Mouse (Mus musculus) heart, embryonic 15.5 days (tissue): ENCODE results near the gene Taf1d. TPM values are rescaled to one million over a fixed set of nuclear protein-coding genes. Genes with fewer than 3 reads are reported as not detected.
"Not testable (repeated sequence)": the region's sequence is repeated elsewhere in the genome, so short reads cannot be mapped to it uniquely, and the experiment has no call there.

ENCODE experiments used
- ATAC-seq: fragments of 200-750 bp; cut with Nextera tagmentation; replicated peaks from 2 replicates; pipeline ENCODE4 v1.8.0; 2017; ENCODE audit warnings: low read depth, moderate TSS enrichment; ENCODE audit not compliant: insufficient number of reproducible peaks, insufficient read depth, low FRiP score
- H3K27ac ChIP-seq: fragments of 300-500 bp; sonication (generic); 2 replicates; pipeline ENCODE4 v1.5.1; 2015; ENCODE audit warnings: mild to moderate bottlenecking, inconsistent platforms
- H3K27me3 ChIP-seq: fragments of 300-500 bp; sonication (generic); 2 replicates; pipeline ENCODE4 v1.6.1; 2015; ENCODE audit warnings: inconsistent platforms
- H3K36me3 ChIP-seq: fragments of 300-500 bp; sonication (generic); 2 replicates; pipeline ENCODE4 v1.6.1; 2015; ENCODE audit warnings: mild to moderate bottlenecking, inconsistent platforms
- H3K4me1 ChIP-seq: fragments of 300-500 bp; sonication (generic); replicated peaks from 2 replicates; pipeline ENCODE4 v1.6.1; 2015; ENCODE audit warnings: inconsistent platforms
- H3K4me2 ChIP-seq: fragments of 300-500 bp; sonication (generic); 2 replicates; pipeline ENCODE4 v1.6.1; 2015; ENCODE audit warnings: inconsistent platforms, mild to moderate bottlenecking, moderate library complexity
- H3K4me3 ChIP-seq: fragments of 300-500 bp; sonication (generic); 2 replicates; pipeline ENCODE4 v1.5.1; 2015; ENCODE audit warnings: mild to moderate bottlenecking, inconsistent platforms
- H3K9ac ChIP-seq: fragments of 300-500 bp; sonication (generic); 2 replicates; pipeline ENCODE4 v1.6.1; 2015; ENCODE audit warnings: mild to moderate bottlenecking, inconsistent platforms
- H3K9me3 ChIP-seq: fragments of 300-500 bp; sonication (generic); replicated peaks from 2 replicates; pipeline ENCODE4 v1.6.1; 2016; ENCODE audit warnings: inconsistent platforms
- WGBS: fragments of 180-500 bp; shearing (Covaris S2); methylation state at CpG from one replicate; pipeline ENCODE4 v1.1.7; 2015; ENCODE audit warnings: mixed read lengths; 5-methylcytosine and 5-hydroxymethylcytosine counted together
- polyA plus RNA-seq: library from polyadenylated mRNA; unstranded; fragments of >200 nt; fragmentation: Nextera tagmentation; extraction: Ambion mirVana; gene quantifications from 2 replicates; pipeline ENCODE4 v1.2.1, GENCODE M21; 2015

Gene Taf1d
- polyA plus RNA-seq, 1 experiment from 2014 or later: 46.6 TPM

GRCm38 (mm10) chr9:15309425-15309824 lies 3.4 kb downstream of the Taf1d start:
- H3K9ac ChIP-seq: no peak overlapping the region

GRCm38 (mm10) chr9:15310179-15310578 lies 4.2 kb downstream of the Taf1d start:
- no peak for ATAC-seq
- Histone ChIP-seq H3K4me2 (no peak overlapping the region), H3K27me3 (no peaks in the 10 kb centered on the region), H3K27ac (no peak overlapping the region), H3K9me3 (no peaks in the 10 kb centered on the region), H3K36me3 (peaks cover 71% of the 10 kb centered on the region), H3K4me1 (peaks cover 32% of the 10 kb centered on the region), H3K4me3 (no peak overlapping the region), H3K9ac (no peak overlapping the region)
- WGBS: 87% methylated on average over 1 of the region's 1 CpGs

More at GRCm38 (mm10) chr9:15309425-15309824, 3.4 kb downstream of the Taf1d start:
- WGBS: 68% methylated on average over 4 of the region's 4 CpGs
- H3K4me1 ChIP-seq: peaks cover 32% of the 10 kb centered on the region
- no peak for ATAC-seq
- peak overlapping the region; percentile 14; the same call in 1 of the 2 replicates for H3K4me3 ChIP-seq
- peaks cover 64% of the 10 kb centered on the region for H3K36me3 ChIP-seq
- H3K4me2 ChIP-seq: peak overlapping the region; percentile 23; the same call in 1 of the 2 replicates
- H3K27ac ChIP-seq: no peak overlapping the region
- H3K27me3 ChIP-seq: no peaks in the 10 kb centered on the region
- no peaks in the 10 kb centered on the region for H3K9me3 ChIP-seq

- no peak for ATAC-seq
- H3K4me1 ChIP-seq: peaks cover 23% of the 10 kb centered on the region
- no peak overlapping the region for H3K4me2 ChIP-seq
- no peak overlapping the region for H3K27ac ChIP-seq
- no peaks in the 10 kb centered on the region for H3K9me3 ChIP-seq
- H3K36me3 ChIP-seq: peaks cover 88% of the 10 kb centered on the region
- no peak overlapping the region for H3K4me3 ChIP-seq
- no peak overlapping the region for H3K9ac ChIP-seq
- H3K27me3 ChIP-seq: no peaks in the 10 kb centered on the region
- WGBS: 82% methylated on average over 2 of the region's 2 CpGs
Measured at GRCm38 (mm10) chr9:15312054-15312735, 6.2 kb downstream of the Taf1d start.

- no peak overlapping the region for H3K4me2 ChIP-seq
- no peak overlapping the region for H3K4me3 ChIP-seq
- H3K27ac ChIP-seq: no peak overlapping the region
- H3K9ac ChIP-seq: no peak overlapping the region
- H3K36me3 ChIP-seq: peaks cover 84% of the 10 kb centered on the region
- H3K27me3 ChIP-seq: no peaks in the 10 kb centered on the region
- no peaks in the 10 kb centered on the region for H3K9me3 ChIP-seq
- H3K4me1 ChIP-seq: peaks cover 10% of the 10 kb centered on the region
- ATAC-seq: no peak
- 81% methylated on average over 5 of the region's 5 CpGs for WGBS
Measured at GRCm38 (mm10) chr9:15313633-15314032, 7.6 kb downstream of the Taf1d start.

GRCm38 (mm10) chr9:15314619-15315018 lies 8.6 kb downstream of the Taf1d start:
- WGBS: 93% methylated on average over 1 of the region's 1 CpGs
- no peak overlapping the region for H3K4me3 ChIP-seq

GRCm38 (mm10) chr9:15316296-15316695 lies 10.3 kb downstream of the Taf1d start:
- peaks cover 60% of the 10 kb centered on the region for H3K36me3 ChIP-seq
- H3K27ac ChIP-seq, H3K4me1 ChIP-seq, ATAC-seq, H3K9ac ChIP-seq, H3K27me3 ChIP-seq, H3K4me3 ChIP-seq, H3K4me2 ChIP-seq, H3K9me3 ChIP-seq: not testable (repeated sequence)
- 96% methylated on average over 2 of the region's 2 CpGs for WGBS

More at GRCm38 (mm10) chr9:15314619-15315018, 8.6 kb downstream of the Taf1d start:
- Histone ChIP-seq H3K9ac (no peak overlapping the region), H3K27ac (no peak overlapping the region), H3K4me2 (no peak overlapping the region), H3K9me3 (no peaks in the 10 kb centered on the region), H3K4me1 (0 out of 2 replicates have a peak, but pooled peaks cover 2% of the 10 kb centered on the region), H3K27me3 (no peaks in the 10 kb centered on the region), H3K36me3 (peaks cover 75% of the 10 kb centered on the region)
- no peak for ATAC-seq

GRCm38 (mm10) chr9:15317223-15318169 lies 11.5 kb downstream of the Taf1d start:
- peaks cover 61% of the 10 kb centered on the region for H3K36me3 ChIP-seq
- 60% methylated on average over 5 of the region's 5 CpGs for WGBS
- no peaks in the 10 kb centered on the region for H3K9me3 ChIP-seq

GRCm38 (mm10) chr9:15318170-15318742 lies 12.2 kb downstream of the Taf1d start:
- ATAC-seq: no peak
- H3K36me3 ChIP-seq: peaks cover 60% of the 10 kb centered on the region
- no peak overlapping the region for H3K4me2 ChIP-seq
- no peak overlapping the region for H3K27ac ChIP-seq
- 71% methylated on average over 2 of the region's 2 CpGs for WGBS
- no peaks in the 10 kb centered on the region for H3K4me1 ChIP-seq
- H3K4me3 ChIP-seq: no peak overlapping the region
- no peaks in the 10 kb centered on the region for H3K9me3 ChIP-seq
- H3K9ac ChIP-seq: no peak overlapping the region
- no peaks in the 10 kb centered on the region for H3K27me3 ChIP-seq

More at GRCm38 (mm10) chr9:15317223-15318169, 11.5 kb downstream of the Taf1d start:
- ATAC-seq: no peak
- H3K4me1 ChIP-seq: no peaks in the 10 kb centered on the region
- H3K4me2 ChIP-seq: no peak overlapping the region
- H3K27me3 ChIP-seq: no peaks in the 10 kb centered on the region
- H3K27ac ChIP-seq: no peak overlapping the region
- no peak overlapping the region for H3K4me3 ChIP-seq
- H3K9ac ChIP-seq: no peak overlapping the region

- Histone ChIP-seq H3K4me3 (no peak overlapping the region), H3K27ac (no peak overlapping the region), H3K36me3 (peaks cover 76% of the 10 kb centered on the region), H3K27me3 (no peaks in the 10 kb centered on the region), H3K9me3 (no peaks in the 10 kb centered on the region), H3K9ac (no peak overlapping the region), H3K4me2 (no peak overlapping the region), H3K4me1 (no peaks in the 10 kb centered on the region)
- no peak for ATAC-seq
- 89% methylated on average over 4 of the region's 4 CpGs for WGBS
Measured at GRCm38 (mm10) chr9:15337776-15338175, 31.8 kb downstream of the Taf1d start.

- no peak for ATAC-seq
- H3K4me3 ChIP-seq: no peak overlapping the region
- peaks cover 44% of the 10 kb centered on the region for H3K36me3 ChIP-seq
- no peaks in the 10 kb centered on the region for H3K27me3 ChIP-seq
- no peaks in the 10 kb centered on the region for H3K9me3 ChIP-seq
- H3K4me2 ChIP-seq: no peak overlapping the region
- no peak overlapping the region for H3K9ac ChIP-seq
- no peak overlapping the region for H3K27ac ChIP-seq
- H3K4me1 ChIP-seq: no peaks in the 10 kb centered on the region
- 74% methylated on average over 2 of the region's 2 CpGs for WGBS
Measured at GRCm38 (mm10) chr9:15349925-15350324, 43.9 kb downstream of the Taf1d start.

GRCm38 (mm10) chr9:15356916-15357483 lies 51.0 kb downstream of the Taf1d start:
- peak overlapping the region; percentile 66 for H3K27ac ChIP-seq
- H3K4me2 ChIP-seq: peak overlapping the region; percentile 59
- WGBS: 1% methylated on average over 9 of the region's 9 CpGs
- ATAC-seq: peak; percentile 36
- H3K9ac ChIP-seq: peak overlapping the region; percentile 72
- H3K9me3 ChIP-seq: no peaks in the 10 kb centered on the region
- no peaks in the 10 kb centered on the region; the same call in 1 of the 2 replicates for H3K27me3 ChIP-seq
- peaks cover 8% of the 10 kb centered on the region for H3K36me3 ChIP-seq
- H3K4me3 ChIP-seq: peak overlapping the region; percentile 68
- H3K4me1 ChIP-seq: peaks cover 15% of the 10 kb centered on the region; the same call in 1 of the 2 replicates
